Mouse (Mus musculus) liver, embryonic 12.5 days (tissue): ENCODE measurements around the gene Abcc3. TPM values are rescaled to one million over a fixed set of nuclear protein-coding genes. Genes with fewer than 3 reads are reported as not detected.
"Not testable (repeated sequence)": the region's sequence is repeated elsewhere in the genome, so short reads cannot be mapped to it uniquely, and the experiment has no call there.

Source experiments
- ATAC-seq: fragments of 200-750 bp; cut with Nextera tagmentation; 2 replicates; pipeline ENCODE4 v1.8.0; 2017; ENCODE audit warnings: moderate number of reproducible peaks, mild to moderate bottlenecking, moderate library complexity
- H3K27ac ChIP-seq: fragments of 300-500 bp; sonication (generic); 2 replicates; pipeline ENCODE4 v1.5.1; 2016; ENCODE audit warnings: mild to moderate bottlenecking
- H3K27me3 ChIP-seq: fragments of 300-500 bp; sonication (generic); replicated peaks from 2 replicates; pipeline ENCODE4 v1.6.1; 2016; ENCODE audit warnings: mild to moderate bottlenecking, moderate library complexity
- H3K36me3 ChIP-seq: fragments of 300-500 bp; sonication (generic); 2 replicates; pipeline ENCODE4 v1.6.1; 2016; ENCODE audit warnings: mild to moderate bottlenecking, moderate library complexity
- H3K4me1 ChIP-seq: fragments of 300-500 bp; sonication (generic); 2 replicates; pipeline ENCODE4 v1.6.1; 2016
- H3K4me2 ChIP-seq: fragments of 300-500 bp; sonication (generic); 2 replicates; pipeline ENCODE4 v1.6.1; 2016; ENCODE audit warnings: mild to moderate bottlenecking, moderate library complexity
- H3K4me3 ChIP-seq: fragments of 300-500 bp; sonication (generic); 2 replicates; pipeline ENCODE4 v1.5.1; 2016; ENCODE audit warnings: mild to moderate bottlenecking, moderate library complexity
- H3K9ac ChIP-seq: fragments of 300-500 bp; sonication (generic); 2 replicates; pipeline ENCODE4 v1.6.1; 2016; ENCODE audit warnings: mild to moderate bottlenecking, moderate library complexity
- H3K9me3 ChIP-seq: fragments of 300-500 bp; sonication (generic); replicated peaks from 2 replicates; pipeline ENCODE4 v1.6.1; 2016; ENCODE audit warnings: mild to moderate bottlenecking, moderate library complexity
- WGBS: fragments of 180-500 bp; shearing (Covaris S2); methylation state at CpG from one replicate; pipeline ENCODE4 v1.1.7; 2016; ENCODE audit not compliant: insufficient replicate concordance; 5-methylcytosine and 5-hydroxymethylcytosine counted together
- polyA plus RNA-seq: library from polyadenylated mRNA; unstranded; fragments of >200 nt; fragmentation: Nextera tagmentation; extraction: Ambion mirVana; gene quantifications from 2 replicates; pipeline ENCODE4 v1.2.1, GENCODE M21; 2016

Gene Abcc3
- polyA plus RNA-seq, 1 experiment from 2014 or later: 4.0 TPM

GRCm38 (mm10) chr11:94400996-94401395 is 8.2 kb upstream of the Abcc3 start:
- H3K27me3 ChIP-seq: peaks cover 52% of the 10 kb centered on the region
- no peaks in the 10 kb centered on the region; the same call in 1 of the 2 replicates for H3K4me1 ChIP-seq
- H3K9me3 ChIP-seq: no peaks in the 10 kb centered on the region
- no peak overlapping the region for H3K27ac ChIP-seq
- no peak overlapping the region for H3K4me2 ChIP-seq
- WGBS: 69% methylated on average over 6 of the region's 6 CpGs
- H3K36me3 ChIP-seq: no peaks in the 10 kb centered on the region
- H3K9ac ChIP-seq: no peak overlapping the region
- no peak overlapping the region for H3K4me3 ChIP-seq
- ATAC-seq: no peak

GRCm38 (mm10) chr11:94394107-94394506 is 1.3 kb upstream of the Abcc3 start:
- Histone ChIP-seq H3K4me2 (no peak overlapping the region), H3K27ac (no peak overlapping the region), H3K27me3 (peaks cover 56% of the 10 kb centered on the region), H3K4me1 (no peaks in the 10 kb centered on the region), H3K36me3 (no peaks in the 10 kb centered on the region), H3K9me3 (no peaks in the 10 kb centered on the region), H3K9ac (no peak overlapping the region), H3K4me3 (no peak overlapping the region)
- ATAC-seq: no peak
- 62% methylated on average over 7 of the region's 7 CpGs for WGBS

DNA sequence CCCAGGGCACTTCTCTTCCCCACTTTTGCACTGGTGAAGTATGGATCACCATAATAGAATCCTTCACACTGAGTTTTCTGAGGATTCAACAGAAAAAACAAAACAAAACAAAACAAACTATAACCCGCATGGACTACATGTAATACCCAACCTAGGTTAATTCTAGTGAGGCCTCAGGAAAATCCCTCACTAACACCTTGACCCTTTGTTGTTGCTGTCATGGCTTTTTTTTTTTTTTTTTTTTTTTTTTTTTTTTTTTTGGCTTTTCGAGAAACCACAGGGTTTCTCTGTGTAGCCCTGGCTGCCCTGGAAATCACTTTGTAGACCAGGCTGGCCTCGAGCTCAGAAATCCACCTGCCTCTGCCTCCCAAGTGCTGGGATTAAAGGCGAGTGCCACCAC is 693 bp upstream of the Abcc3 start:
- WGBS: 68% methylated on average over 4 of the region's 4 CpGs
- H3K27ac ChIP-seq, ATAC-seq, H3K9me3 ChIP-seq, H3K4me1 ChIP-seq, H3K4me3 ChIP-seq, H3K4me2 ChIP-seq, H3K9ac ChIP-seq, H3K36me3 ChIP-seq: not testable (repeated sequence)
- peaks cover 60% of the 10 kb centered on the region for H3K27me3 ChIP-seq

GRCm38 (mm10) chr11:94391661-94392060 is 1.1 kb downstream of the Abcc3 start:
- Histone ChIP-seq H3K9me3 (no peaks in the 10 kb centered on the region), H3K4me1 (peaks cover under 1% of the 10 kb centered on the region; the same call in 1 of the 2 replicates), H3K9ac (no peak overlapping the region), H3K27me3 (peaks cover 58% of the 10 kb centered on the region), H3K4me3 (no peak overlapping the region), H3K4me2 (no peak overlapping the region), H3K36me3 (no peaks in the 10 kb centered on the region), H3K27ac (no peak overlapping the region)
- 67% methylated on average over 10 of the region's 10 CpGs for WGBS
- no peak for ATAC-seq

GRCm38 (mm10) chr11:94390825-94391224 is 2.0 kb downstream of the Abcc3 start:
- ATAC-seq: no peak
- WGBS: 74% methylated on average over 6 of the region's 6 CpGs
- no peak overlapping the region for H3K4me2 ChIP-seq

GRCm38 (mm10) chr11:94389724-94390396 is 2.9 kb downstream of the Abcc3 start:
- ATAC-seq: no peak
- Histone ChIP-seq H3K36me3 (no peaks in the 10 kb centered on the region), H3K9ac (no peak overlapping the region), H3K27me3 (peaks cover 55% of the 10 kb centered on the region), H3K4me3 (no peak overlapping the region), H3K4me1 (peaks cover 14% of the 10 kb centered on the region), H3K27ac (no peak overlapping the region), H3K4me2 (no peak overlapping the region), H3K9me3 (no peaks in the 10 kb centered on the region)
- 63% methylated on average over 6 of the region's 6 CpGs for WGBS

More at GRCm38 (mm10) chr11:94390825-94391224, 2.0 kb downstream of the Abcc3 start:
- Histone ChIP-seq H3K9me3 (no peaks in the 10 kb centered on the region), H3K27me3 (peaks cover 54% of the 10 kb centered on the region), H3K4me3 (no peak overlapping the region), H3K27ac (no peak overlapping the region), H3K36me3 (no peaks in the 10 kb centered on the region), H3K4me1 (peaks cover 8% of the 10 kb centered on the region), H3K9ac (no peak overlapping the region)

DNA sequence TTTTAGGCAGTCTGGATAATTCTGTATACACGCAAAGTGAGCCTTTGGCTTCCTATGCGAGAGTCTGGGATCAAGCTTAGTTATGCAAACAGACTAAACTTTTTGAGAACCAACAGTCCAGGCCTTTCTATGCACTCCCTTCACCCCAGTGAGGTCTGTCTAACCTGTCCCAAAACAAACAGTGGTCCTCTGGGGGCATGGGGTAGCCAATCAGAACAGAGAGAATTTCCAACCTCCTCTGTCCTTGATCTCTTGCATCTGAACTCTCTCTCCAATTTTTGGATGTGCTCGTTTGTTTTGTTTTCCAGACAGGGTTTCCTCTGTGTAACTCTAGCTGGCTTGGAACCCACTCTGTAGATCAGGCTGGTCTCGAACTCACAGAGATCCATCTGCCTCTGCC is 3.8 kb downstream of the Abcc3 start:
- H3K9me3 ChIP-seq: no peaks in the 10 kb centered on the region
- 61% methylated on average over 4 of the region's 4 CpGs for WGBS
- no peaks in the 10 kb centered on the region for H3K36me3 ChIP-seq
- H3K27ac ChIP-seq: no peak overlapping the region
- H3K9ac ChIP-seq: no peak overlapping the region
- H3K4me2 ChIP-seq: no peak overlapping the region
- ATAC-seq: no peak
- H3K4me3 ChIP-seq: no peak overlapping the region
- peaks cover 14% of the 10 kb centered on the region for H3K4me1 ChIP-seq
- H3K27me3 ChIP-seq: peaks cover 48% of the 10 kb centered on the region

- no peak for ATAC-seq
- Histone ChIP-seq H3K27me3 (peaks cover 37% of the 10 kb centered on the region), H3K4me3 (no peak overlapping the region), H3K4me2 (no peak overlapping the region), H3K9me3 (no peaks in the 10 kb centered on the region), H3K9ac (no peak overlapping the region), H3K36me3 (no peaks in the 10 kb centered on the region), H3K27ac (no peak overlapping the region), H3K4me1 (peaks cover 14% of the 10 kb centered on the region)
- WGBS: 46% methylated on average over 4 of the region's 4 CpGs
Measured at GRCm38 (mm10) chr11:94387756-94388155, 5.0 kb downstream of the Abcc3 start.

DNA sequence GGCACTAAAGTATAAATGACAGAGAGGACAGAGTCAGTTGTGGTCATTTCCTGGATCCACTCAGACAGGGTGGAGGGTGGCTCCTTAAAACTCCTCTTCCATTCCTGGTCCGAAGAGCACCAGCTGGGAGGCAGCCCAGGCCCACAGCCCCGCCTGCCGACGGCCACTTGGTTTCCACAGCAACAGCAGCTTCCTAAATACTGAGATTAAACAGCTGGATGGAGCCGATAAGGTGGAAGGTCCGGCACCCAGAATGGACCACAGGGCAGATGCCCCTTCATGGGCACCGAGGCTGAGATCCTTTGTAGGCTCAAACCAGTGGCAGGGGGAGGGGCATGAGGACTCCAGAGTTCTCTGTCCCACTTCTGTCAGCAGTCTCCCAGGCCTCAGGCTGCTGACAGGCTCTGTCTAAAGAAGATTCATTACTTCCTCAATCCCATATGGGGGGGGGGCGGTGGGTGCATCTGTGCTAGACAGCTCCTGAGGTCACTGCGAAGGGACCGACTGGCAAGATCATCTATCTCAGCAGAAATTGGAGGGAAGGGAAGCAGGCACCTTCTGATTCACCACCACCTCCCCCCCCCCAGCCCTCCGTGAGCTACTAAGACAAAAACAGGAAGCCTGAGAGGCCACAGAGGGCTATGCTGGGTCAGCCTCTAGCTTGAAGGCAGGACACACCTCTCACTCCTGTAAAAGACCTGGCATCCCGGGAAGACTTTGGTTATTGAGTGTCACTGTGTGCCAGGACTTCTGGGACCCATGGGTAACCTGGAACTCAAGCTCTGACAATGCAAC is 6.6 kb downstream of the Abcc3 start:
- Histone ChIP-seq H3K4me1 (peaks cover 14% of the 10 kb centered on the region), H3K4me2 (no peak overlapping the region), H3K36me3 (no peaks in the 10 kb centered on the region), H3K27me3 (peaks cover 27% of the 10 kb centered on the region), H3K9me3 (no peaks in the 10 kb centered on the region), H3K4me3 (no peak overlapping the region), H3K27ac (no peak overlapping the region), H3K9ac (no peak overlapping the region)
- peak; percentile 63 for ATAC-seq
- WGBS: 7% methylated on average over 12 of the region's 12 CpGs

GRCm38 (mm10) chr11:94379736-94380135 is 13.1 kb downstream of the Abcc3 start:
- H3K27ac ChIP-seq: no peak overlapping the region
- H3K4me3 ChIP-seq: no peak overlapping the region
- WGBS: 44% methylated on average over 8 of the region's 8 CpGs
- no peak for ATAC-seq
- no peaks in the 10 kb centered on the region for H3K36me3 ChIP-seq
- H3K27me3 ChIP-seq: peaks cover 22% of the 10 kb centered on the region
- H3K9me3 ChIP-seq: no peaks in the 10 kb centered on the region
- H3K4me1 ChIP-seq: no peaks in the 10 kb centered on the region
- H3K9ac ChIP-seq: no peak overlapping the region
- H3K4me2 ChIP-seq: no peak overlapping the region

- no peak for ATAC-seq
- Histone ChIP-seq H3K27ac (no peak overlapping the region), H3K4me2 (no peak overlapping the region), H3K9ac (no peak overlapping the region), H3K9me3 (no peaks in the 10 kb centered on the region), H3K4me3 (no peak overlapping the region), H3K4me1 (no peaks in the 10 kb centered on the region), H3K27me3 (peaks cover 26% of the 10 kb centered on the region), H3K36me3 (no peaks in the 10 kb centered on the region)
- WGBS: 38% methylated on average over 2 of the region's 2 CpGs
Measured at GRCm38 (mm10) chr11:94379061-94379460, 13.7 kb downstream of the Abcc3 start.

DNA sequence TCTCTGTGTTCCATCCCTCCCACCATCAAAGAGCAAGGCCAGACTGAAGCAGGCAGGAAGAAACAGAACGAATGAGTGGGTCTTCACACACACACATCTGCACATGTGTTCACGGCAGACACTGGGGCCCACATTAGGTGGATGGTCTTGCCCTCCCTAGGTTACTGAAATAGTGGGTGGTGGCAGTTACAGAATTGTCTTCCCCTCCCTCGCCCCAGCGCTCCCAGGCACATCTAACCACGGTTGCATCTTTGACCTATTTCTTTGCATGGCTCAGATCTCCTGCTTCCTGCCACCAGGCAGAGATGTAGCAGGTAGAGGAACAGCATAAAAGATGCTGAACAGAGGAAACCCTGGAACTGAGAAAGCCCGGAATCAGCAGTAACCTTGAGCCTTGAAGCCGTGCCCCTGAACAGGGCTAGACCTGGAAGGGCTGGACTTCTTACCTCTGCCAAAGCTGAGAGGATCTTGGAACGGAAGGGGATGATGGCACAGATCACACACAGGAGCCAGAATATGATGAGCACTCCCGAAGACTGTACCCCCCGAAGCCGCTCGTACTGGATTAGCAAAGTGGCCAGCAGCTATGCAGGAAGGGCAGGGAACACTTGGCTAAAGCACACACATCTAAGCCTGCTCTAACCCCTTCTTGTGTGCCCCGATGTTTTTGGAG is 18.4 kb downstream of the Abcc3 start:
- Histone ChIP-seq H3K9me3 (no peaks in the 10 kb centered on the region), H3K27me3 (peaks cover 43% of the 10 kb centered on the region), H3K36me3 (no peaks in the 10 kb centered on the region), H3K4me1 (peaks cover 17% of the 10 kb centered on the region), H3K27ac (no peak overlapping the region), H3K4me3 (no peak overlapping the region), H3K4me2 (no peak overlapping the region), H3K9ac (no peak overlapping the region)
- no peak for ATAC-seq
- WGBS: 71% methylated on average over 13 of the region's 13 CpGs
